9 mouse cellular contexts compared by ENCODE assay signal in genomic region chr10:75677989-75678388, GRCm38 (mm10). TPM values are rescaled to one million over a fixed set of nuclear protein-coding genes. Genes with fewer than 3 reads are reported as not detected.
DNase-seq lines count a peak whose midpoint lies in the region; ATAC-seq lines count a peak whose summit lies in the region.
"Had no signal": no experiment of that assay in that cellular context is flagged by ENCODE, and none has a peak within 500 bp of the region (broad histone marks: within the 10 kb centered on the region; RNA-seq: fewer than 3 reads in every experiment).

No protein-coding gene starts in this region.

- no peak for ATAC-seq in inflammation-experienced regulatory T-cells, adult 6 months
- ATAC-seq: forebrain, embryonic 13.5 days had no signal

- DNase-seq in frontal cortex, postnatal 36 days (ENCODE audit: low spot score in 2 of 2) = peak; percentile 41 to 59
- DNase-seq in frontal cortex, postnatal 25 days (ENCODE audit: low spot score in 2 of 2) = no peak
- DNase-seq in right cerebral cortex, adult 18-20 months = peak; percentile 57
- DNase-seq in right cerebral cortex, postnatal 4 days = no peak
- DNase-seq in kidney, postnatal 10 days = peak; percentile 51
- no peak for DNase-seq in spleen, postnatal 36 days (ENCODE audit: low spot score in 2 of 2)
- DNase-seq in retina, embryonic 14.5 days (ENCODE audit: low spot score) = no peak

RNA-seq across cellular contexts. Expression of gene Susd2, which starts 34.2 kb away (rescaled TPM):
- 10 to 100 TPM; 12.4 to 23.2 (median 19.2) TPM for polyA plus RNA-seq in inflammation-experienced regulatory T-cells, adult 6 months (2017; shearing (Covaris generic))

Comparison
In these comparisons a context has a peak if more than half of its experiments do, and no peak if none do; other contexts are left out.
1. DNase-seq: peak in frontal cortex, postnatal 36 days (2 of 2), right cerebral cortex, adult 18-20 months (single experiment) and kidney, postnatal 10 days (single experiment); none in frontal cortex, postnatal 25 days (0 of 2), right cerebral cortex, postnatal 4 days (single experiment), spleen, postnatal 36 days (0 of 2) and retina, embryonic 14.5 days (single experiment).